Mouse (Mus musculus) embryonic facial prominence, embryonic 11.5 days (tissue): ENCODE data around the gene Cyp2a4. TPM values are rescaled to one million over a fixed set of nuclear protein-coding genes. Genes with fewer than 3 reads are reported as not detected.
"Not testable (repeated sequence)": the region's sequence is repeated elsewhere in the genome, so short reads cannot be mapped to it uniquely, and the experiment has no call there.

Experiments used
- ATAC-seq: fragments of 200-750 bp; cut with Nextera tagmentation; replicated peaks from 2 replicates; pipeline ENCODE4 v1.8.0; 2017; ENCODE audit warnings: low read depth; ENCODE audit not compliant: insufficient number of reproducible peaks, low FRiP score, low TSS enrichment
- DNase-seq: peaks from one replicate; pipeline ENCODE4 v3.0.0-alpha.2; 2015; ENCODE audit warnings: low spot score
- H3K27ac ChIP-seq: fragments of 300-500 bp; sonication (generic); replicated peaks from 2 replicates; pipeline ENCODE4 v1.5.1; 2014; ENCODE audit warnings: mild to moderate bottlenecking, low read depth, low read length, control low read depth
- H3K27me3 ChIP-seq: fragments of 300-500 bp; sonication (generic); 2 replicates; pipeline ENCODE4 v1.6.1; 2014; ENCODE audit warnings: mild to moderate bottlenecking, low read length, moderate library complexity, mixed read lengths; ENCODE audit not compliant: control insufficient read depth, insufficient read depth
- H3K36me3 ChIP-seq: fragments of 300-500 bp; sonication (generic); replicated peaks from 2 replicates; pipeline ENCODE4 v1.6.1; 2014; ENCODE audit warnings: low read depth, mild to moderate bottlenecking, low read length, moderate library complexity, mixed read lengths; ENCODE audit not compliant: control insufficient read depth, insufficient read depth
- H3K4me1 ChIP-seq: fragments of 300-500 bp; sonication (generic); 2 replicates; pipeline ENCODE4 v1.6.1; 2014; ENCODE audit warnings: low read length, mixed read lengths; ENCODE audit not compliant: control insufficient read depth, insufficient read depth
- H3K4me2 ChIP-seq: fragments of 300-500 bp; sonication (generic); 2 replicates; pipeline ENCODE4 v1.6.1; 2014; ENCODE audit warnings: low read depth, mild to moderate bottlenecking, control low read depth, low read length, moderate library complexity
- H3K4me3 ChIP-seq: fragments of 300-500 bp; sonication (generic); 2 replicates; pipeline ENCODE4 v1.5.1; 2014; ENCODE audit warnings: low read depth, low read length, control low read depth
- H3K9ac ChIP-seq: fragments of 300-500 bp; sonication (generic); replicated peaks from 2 replicates; pipeline ENCODE4 v1.6.1; 2014; ENCODE audit warnings: mild to moderate bottlenecking, control low read depth, low read length
- H3K9me3 ChIP-seq: fragments of 300-500 bp; sonication (generic); replicated peaks from 2 replicates; pipeline ENCODE4 v1.6.1; 2016; ENCODE audit warnings: mild to moderate bottlenecking, low read length, inconsistent platforms, mixed read lengths; ENCODE audit not compliant: control insufficient read depth
- WGBS: fragments of 180-500 bp; shearing (Covaris S2); extraction: QIAGEN DNeasy Blood & Tissue Kit; methylation state at CpG from one replicate; pipeline ENCODE4 v1.1.7; 2014; 5-methylcytosine and 5-hydroxymethylcytosine counted together
- polyA plus RNA-seq: library from polyadenylated mRNA; unstranded; fragments of >200 nt; fragmentation: Nextera tagmentation; extraction: Ambion mirVana; gene quantifications from 2 replicates; pipeline ENCODE4 v1.2.1, GENCODE M21; 2014

Cyp2a4 gene
- polyA plus RNA-seq = not detected in 2 replicates

DNA sequence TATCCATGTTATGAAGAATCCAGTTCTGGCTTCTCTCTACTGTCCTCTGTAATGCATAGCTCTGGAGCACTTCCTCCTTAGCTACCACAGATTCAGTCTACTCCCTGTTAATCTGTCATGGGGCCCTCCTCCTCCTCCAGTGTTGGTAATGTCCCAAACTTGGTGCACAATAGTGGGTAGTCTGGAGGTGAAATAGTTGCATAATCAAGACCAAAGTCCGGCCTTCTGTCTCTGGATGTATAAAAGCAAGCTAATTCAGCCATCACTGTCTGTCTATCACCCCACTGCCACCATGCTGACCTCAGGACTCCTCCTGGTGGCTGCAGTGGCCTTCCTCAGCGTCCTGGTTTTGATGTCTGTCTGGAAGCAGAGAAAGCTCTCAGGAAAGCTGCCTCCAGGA is at the start of gene Cyp2a4:
TSS of gene Cyp2a4 (plus strand) at position 244 of the 400 bp plus-strand sequence.
- not testable (repeated sequence) for H3K4me1 ChIP-seq, H3K36me3 ChIP-seq, H3K4me2 ChIP-seq, DNase-seq, H3K9me3 ChIP-seq, H3K9ac ChIP-seq, H3K27me3 ChIP-seq, H3K4me3 ChIP-seq, H3K27ac ChIP-seq, ATAC-seq
- WGBS = 77% methylated on average over 2 of the region's 2 CpGs

DNA sequence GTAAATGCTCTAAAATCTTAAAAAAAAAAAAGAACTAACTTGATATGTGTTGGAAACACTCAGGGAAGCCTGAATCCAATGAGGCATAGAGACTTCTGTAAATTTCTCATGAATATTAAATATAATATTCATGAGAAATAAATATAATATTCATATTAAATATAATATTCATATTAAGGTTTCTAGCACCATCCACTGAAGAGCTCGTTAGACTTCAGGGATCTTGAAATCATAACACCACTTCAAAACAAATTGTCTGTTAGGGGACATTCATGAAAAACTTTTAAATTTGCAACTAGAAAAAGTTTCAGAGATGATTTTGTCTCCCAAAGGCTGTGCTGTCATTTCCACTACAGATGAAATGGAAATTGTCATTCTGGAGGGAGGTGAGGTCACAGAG is 46.9 kb upstream of the Cyp2a4 start, which contains the start of gene Vmn1r184:
TSS of gene Vmn1r184 (plus strand) at position 301 of the 400 bp plus-strand sequence.
- H3K27me3 ChIP-seq, H3K4me2 ChIP-seq, H3K9ac ChIP-seq, DNase-seq, H3K4me1 ChIP-seq, ATAC-seq, H3K4me3 ChIP-seq, H3K36me3 ChIP-seq, H3K9me3 ChIP-seq, H3K27ac ChIP-seq: not testable (repeated sequence)
- 84% methylated on average over 1 of the region's 1 CpGs for WGBS

DNA sequence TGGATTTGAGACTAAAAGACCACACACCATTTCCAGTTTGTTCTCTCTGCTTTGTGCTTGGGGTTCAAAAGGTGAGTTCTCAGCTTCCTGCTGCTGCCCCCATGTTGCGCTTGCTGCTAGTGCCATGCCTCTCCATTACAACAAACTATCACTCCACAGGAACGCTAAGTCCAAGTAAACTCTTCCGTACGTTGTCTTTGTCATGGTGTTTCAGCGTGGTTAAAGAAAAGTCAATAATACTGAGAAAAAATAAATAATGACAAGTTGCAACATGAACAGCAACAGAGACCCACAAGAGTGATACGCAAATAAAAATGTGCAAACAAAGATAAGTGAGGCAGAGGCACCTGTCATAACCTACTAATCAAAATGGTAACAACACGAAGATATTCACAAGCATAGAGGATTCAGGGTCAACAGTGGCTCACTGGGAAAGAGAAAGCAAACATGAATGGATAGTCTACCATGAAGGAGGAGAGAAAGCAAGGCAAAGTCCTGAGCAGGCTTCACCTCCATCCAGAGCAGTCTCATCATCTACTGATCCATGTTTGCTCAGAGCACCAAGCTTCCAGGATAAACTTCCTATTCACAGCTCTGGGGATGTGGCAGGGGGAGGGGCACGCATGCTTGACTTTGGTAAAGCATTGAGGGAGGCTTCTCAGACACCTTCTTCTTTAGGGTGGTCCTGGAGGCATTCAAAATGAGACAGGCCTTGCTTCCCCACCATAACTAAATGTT is 3.4 kb upstream of the Cyp2a4 start:
- not testable (repeated sequence) for ATAC-seq, H3K36me3 ChIP-seq, H3K27ac ChIP-seq, H3K9me3 ChIP-seq, H3K27me3 ChIP-seq, H3K4me2 ChIP-seq, DNase-seq, H3K9ac ChIP-seq, H3K4me1 ChIP-seq, H3K4me3 ChIP-seq
- WGBS = 79% methylated on average over 8 of the region's 8 CpGs

DNA sequence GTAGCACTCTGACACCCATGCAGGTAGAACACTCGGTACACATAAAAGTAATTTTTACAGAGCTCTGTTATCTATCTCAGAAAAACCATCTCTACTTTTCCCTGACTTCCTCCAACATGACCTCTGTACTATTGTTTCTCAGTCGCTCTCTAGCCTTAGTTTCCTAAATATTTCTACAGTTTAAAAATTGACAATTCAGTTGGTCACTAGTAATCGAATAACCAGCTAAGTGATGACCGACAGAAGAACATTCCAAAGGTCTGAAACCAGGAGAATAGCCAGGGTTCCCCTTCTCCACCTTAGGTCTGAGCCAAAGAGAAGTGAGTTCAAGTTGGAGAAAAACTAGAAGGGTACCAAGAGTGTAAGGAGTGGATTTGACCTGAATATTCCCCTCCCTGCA is 4.8 kb downstream of the Cyp2a4 start:
- H3K4me3 ChIP-seq, ATAC-seq, H3K9ac ChIP-seq, H3K36me3 ChIP-seq, H3K4me1 ChIP-seq, DNase-seq, H3K27me3 ChIP-seq, H3K4me2 ChIP-seq, H3K9me3 ChIP-seq, H3K27ac ChIP-seq: not testable (repeated sequence)
- 85% methylated on average over 4 of the region's 4 CpGs for WGBS

DNA sequence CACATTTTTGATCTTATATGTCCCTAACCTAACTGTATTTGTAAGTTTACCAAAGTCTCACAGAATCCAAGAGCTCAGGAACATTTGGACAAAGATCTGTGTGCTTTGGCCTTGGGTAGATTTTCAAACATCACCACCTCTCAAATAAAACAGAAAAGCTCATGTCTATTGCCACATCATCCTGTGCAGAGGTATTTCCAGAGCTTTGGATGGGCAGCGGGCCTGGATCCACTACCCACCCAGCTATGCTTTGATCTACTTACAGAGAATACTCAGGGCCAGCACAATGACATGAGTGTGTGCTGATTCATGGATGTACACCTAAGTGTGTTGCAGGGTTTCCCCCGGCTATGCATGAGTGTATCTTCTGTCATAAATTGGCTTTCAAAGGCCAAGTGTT is 8.2 kb downstream of the Cyp2a4 start:
- not testable (repeated sequence) for H3K4me3 ChIP-seq, H3K9me3 ChIP-seq, DNase-seq, H3K27ac ChIP-seq, H3K4me2 ChIP-seq, ATAC-seq, H3K9ac ChIP-seq, H3K27me3 ChIP-seq, H3K36me3 ChIP-seq, H3K4me1 ChIP-seq
- 77% methylated on average over 2 of the region's 2 CpGs for WGBS

DNA sequence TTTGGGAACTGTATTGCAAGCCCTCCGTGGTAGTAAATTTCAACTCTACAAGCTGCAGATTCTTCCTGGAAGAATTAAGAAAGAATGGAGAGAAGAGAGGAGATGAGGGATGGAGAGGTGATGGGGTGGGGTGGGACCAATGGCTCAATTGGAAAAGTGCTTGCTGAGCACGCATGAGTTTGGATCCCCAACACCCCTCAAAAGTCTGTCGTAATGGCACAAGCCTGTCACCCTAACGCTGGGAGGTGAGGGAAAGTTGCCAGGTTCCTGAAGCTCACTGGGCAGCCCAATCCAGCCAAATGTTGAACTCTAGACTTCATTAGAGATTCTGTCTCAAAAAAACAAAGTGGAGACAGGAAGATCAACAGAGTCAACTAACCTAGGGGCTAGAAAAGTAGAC is 8.8 kb downstream of the Cyp2a4 start:
- not testable (repeated sequence) for H3K4me1 ChIP-seq, DNase-seq, ATAC-seq, H3K4me3 ChIP-seq, H3K4me2 ChIP-seq, H3K27ac ChIP-seq, H3K9me3 ChIP-seq, H3K9ac ChIP-seq, H3K27me3 ChIP-seq, H3K36me3 ChIP-seq
- WGBS = 90% methylated on average over 4 of the region's 4 CpGs

DNA sequence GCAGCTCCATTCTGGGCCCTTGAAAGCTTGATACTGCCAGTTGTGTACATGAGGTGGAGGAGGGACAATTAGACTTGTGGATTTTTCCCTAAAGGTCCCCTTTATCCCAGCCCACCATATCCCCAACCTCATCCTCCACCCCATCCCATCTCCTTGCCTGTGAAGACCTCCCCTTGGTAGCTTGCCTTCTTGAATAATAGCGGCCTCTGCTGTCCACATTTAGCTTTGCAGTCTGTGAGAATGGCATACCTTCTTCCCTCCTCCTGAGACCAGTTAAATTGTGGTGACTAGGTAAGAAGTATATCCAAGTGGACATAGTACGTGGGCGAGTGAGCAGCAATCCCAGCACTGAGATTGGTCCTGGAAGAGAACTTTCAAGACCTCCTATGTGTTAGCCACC is 13.4 kb downstream of the Cyp2a4 start:
- H3K27ac ChIP-seq = not testable (repeated sequence)
- WGBS = 64% methylated on average over 3 of the region's 3 CpGs

DNA sequence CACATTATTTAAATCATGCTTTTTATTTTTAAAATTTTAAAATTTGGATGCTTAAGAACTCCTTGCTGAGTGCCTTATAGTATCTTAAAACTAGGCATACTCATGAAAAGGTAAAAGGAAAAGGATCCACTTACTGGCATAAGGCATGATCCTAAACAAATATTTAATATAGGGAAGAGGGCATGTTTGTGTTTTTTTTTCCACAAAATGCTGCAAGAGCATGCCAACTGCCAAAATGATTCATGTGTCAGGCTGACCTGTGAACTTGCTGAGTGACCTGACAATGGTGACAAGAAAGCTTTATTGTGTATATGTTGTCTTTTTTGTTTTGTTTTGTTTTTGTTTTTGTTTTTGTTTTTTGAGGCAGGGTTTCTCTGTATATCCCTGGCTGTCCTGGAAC is 43.2 kb downstream of the Cyp2a4 start:
- H3K27me3 ChIP-seq, H3K9me3 ChIP-seq, H3K36me3 ChIP-seq, ATAC-seq, DNase-seq, H3K4me1 ChIP-seq, H3K9ac ChIP-seq, H3K27ac ChIP-seq, H3K4me3 ChIP-seq, H3K4me2 ChIP-seq: not testable (repeated sequence)

More for the DNA sequence above, 13.4 kb downstream of the Cyp2a4 start:
- H3K4me2 ChIP-seq, DNase-seq, H3K9me3 ChIP-seq, H3K4me3 ChIP-seq, H3K36me3 ChIP-seq, H3K27me3 ChIP-seq, H3K4me1 ChIP-seq, H3K9ac ChIP-seq, ATAC-seq: not testable (repeated sequence)
